Mouse (Mus musculus) c-Kit-positive CD71-positive TER-119-positive erythroid progenitor cells, embryonic 14.5 days (primary cell): ENCODE measurements around the gene Gm21762.
"Not testable (repeated sequence)": the region's sequence is repeated elsewhere in the genome, so short reads cannot be mapped to it uniquely, and the experiment has no call there.

Experiments used
- DNase-seq: peaks from one replicate; pipeline ENCODE4 v3.0.0-alpha.2; 2013; ENCODE audit warnings: low spot score

Gene Gm21762

DNA sequence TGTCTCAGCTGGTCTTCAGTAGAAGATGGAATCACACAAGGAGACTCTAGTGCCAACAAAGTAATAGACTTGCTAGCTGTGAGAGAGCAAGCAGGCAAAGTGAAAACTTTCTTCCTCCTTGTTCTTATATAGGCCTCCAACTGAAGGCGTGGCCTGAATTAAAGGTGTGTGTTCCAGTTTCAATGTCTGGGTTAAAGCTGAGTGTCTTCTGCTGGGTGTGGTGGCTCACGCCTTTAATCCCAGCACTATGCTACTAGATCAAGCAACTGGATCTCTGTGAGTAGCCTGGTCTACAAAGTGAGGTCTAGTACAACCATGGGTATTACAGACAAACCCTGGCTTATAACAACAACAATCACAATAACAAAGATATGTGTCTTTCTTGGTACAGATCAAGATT is at the start of gene Gm21762:
Gm21762 (minus strand) TSS at position 101 of the 400 bp plus-strand sequence.
- not testable (repeated sequence) for DNase-seq

DNA sequence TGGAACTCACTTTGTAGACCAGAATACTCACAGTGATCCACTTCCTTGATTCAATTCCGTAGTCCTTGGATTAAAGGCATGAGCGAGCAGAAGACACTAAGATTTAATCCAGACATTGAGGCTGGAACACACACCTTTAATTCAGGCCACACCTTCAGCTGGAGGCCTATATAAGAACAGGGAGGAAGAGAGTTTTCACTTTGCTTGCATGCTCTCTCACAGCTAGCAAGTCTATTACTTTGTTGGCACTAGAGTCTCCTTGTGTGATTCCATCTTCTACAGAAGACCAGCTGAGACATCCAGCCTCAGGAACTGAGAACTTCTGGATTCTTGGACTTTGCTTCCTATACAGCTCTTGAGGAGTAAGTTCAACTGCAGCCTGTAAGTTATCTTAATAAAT is 47.1 kb upstream of the Gm21762 start, which contains the start of gene AF067061:
AF067061 (plus strand) TSS at position 245 of the 400 bp plus-strand sequence.
- not testable (repeated sequence) for DNase-seq

DNA sequence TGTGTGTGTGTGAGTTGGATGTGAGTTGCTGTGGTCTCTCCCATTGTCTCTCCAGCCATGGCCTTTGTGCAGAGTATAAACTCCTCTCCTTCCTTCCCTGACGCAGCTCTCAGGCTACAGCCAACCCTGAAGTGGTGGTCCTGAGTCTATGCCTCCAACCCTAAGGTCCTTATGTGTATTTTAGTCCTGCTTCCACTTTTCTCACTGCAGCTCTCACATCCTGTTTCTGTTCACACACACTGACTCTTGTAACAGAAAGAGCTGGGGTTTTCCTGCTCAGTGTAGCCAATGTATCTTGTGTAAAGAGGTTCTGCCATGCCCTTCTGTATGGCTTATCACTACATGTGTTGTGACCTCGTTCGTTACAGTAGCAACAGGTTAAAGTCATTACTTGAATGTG is 44.0 kb upstream of the Gm21762 start:
- DNase-seq: not testable (repeated sequence)

DNA sequence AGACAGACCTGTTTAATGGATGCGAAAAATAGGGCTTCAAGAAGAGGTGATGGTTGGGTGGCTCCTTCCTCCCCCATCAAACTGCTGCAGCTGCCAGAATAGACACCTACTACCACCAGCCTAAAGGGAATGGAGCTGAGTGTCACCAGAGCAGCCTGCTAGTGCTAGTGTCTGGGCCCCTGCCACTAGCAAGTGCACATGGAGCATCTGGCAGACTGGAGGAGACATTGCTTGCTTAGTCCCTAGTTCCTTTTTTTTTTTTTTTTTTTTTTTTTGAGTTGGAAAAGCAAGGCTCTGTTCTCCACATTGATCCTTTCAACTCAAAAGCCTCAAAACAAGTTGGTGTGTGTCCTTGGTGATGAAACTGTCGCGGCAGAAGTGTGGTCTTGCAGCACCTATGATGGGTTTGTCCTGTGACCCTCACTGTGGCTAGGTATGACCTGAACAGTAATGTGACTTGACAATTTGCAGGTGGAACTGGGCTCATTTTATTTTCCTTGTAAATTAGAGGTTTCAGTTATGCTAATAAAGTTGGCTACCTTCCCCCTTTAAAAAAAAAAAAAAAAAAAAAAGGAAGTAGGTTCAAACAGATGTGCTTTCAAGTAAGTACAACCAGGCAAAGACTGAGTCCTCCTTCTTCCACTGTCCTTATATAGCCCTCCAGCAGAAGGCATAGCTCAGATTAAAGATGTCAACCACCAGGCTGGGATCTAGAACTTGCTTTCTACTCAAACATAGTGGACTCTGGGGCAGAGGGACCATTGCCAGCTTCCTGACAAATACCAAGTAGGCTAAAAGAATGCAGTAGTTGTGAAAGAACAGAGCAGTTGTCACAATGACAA is 43.3 kb upstream of the Gm21762 start:
- DNase-seq: not testable (repeated sequence)

DNA sequence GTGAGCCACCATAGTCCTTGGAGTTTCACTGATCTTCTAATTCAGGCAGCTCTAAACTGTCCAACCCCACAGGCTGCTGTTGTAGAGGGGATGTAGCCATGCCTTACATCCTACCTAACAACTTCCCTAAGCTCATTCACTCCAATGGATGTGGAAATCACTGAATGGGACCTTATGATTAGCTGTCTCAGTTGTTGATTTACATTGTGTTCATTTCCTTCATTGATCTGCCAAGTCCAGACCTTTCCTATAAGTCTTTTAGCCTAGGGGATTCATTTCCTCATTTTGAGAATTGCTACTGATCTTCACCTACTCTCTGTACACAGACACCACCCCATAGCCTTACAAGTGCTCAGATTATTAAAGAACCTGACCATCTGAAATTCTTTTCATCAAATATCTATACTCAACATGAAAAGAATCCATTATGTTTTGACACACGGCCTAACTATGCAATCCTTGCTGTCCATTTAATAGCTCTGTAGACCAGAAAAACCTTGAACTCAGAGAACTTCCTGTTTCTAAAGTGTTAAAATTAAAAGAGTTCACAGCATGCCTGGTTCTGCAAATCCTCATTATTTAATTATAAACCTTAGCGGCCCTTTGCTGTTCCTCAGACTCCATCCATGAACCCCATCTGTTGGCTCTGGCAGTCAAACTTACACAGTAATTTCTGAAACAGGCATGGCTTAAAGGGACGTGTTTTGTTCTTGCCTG is 35.6 kb upstream of the Gm21762 start:
- not testable (repeated sequence) for DNase-seq

DNA sequence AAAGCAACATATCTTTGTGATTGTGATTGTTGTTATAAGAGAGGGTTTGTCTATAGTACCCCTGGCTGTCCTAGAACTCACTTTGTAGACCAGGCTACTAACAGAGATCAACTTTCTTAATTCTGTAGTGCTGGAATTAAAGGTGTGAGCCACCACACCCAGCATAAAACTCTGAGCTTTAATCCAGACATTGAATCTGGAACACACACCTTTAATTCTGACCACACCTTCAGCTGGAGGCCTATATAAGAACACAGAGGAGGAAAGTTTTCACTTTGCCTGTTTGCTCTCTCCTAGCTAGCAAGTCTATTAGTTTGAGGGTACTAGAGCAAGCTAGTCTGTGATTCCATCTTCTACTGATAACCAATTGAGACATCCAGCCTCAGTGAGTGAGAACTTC is 23.1 kb upstream of the Gm21762 start, which contains the start of gene Gm21731:
Gm21731 (plus strand) TSS at position 301 of the 400 bp plus-strand sequence.
- DNase-seq: not testable (repeated sequence)

DNA sequence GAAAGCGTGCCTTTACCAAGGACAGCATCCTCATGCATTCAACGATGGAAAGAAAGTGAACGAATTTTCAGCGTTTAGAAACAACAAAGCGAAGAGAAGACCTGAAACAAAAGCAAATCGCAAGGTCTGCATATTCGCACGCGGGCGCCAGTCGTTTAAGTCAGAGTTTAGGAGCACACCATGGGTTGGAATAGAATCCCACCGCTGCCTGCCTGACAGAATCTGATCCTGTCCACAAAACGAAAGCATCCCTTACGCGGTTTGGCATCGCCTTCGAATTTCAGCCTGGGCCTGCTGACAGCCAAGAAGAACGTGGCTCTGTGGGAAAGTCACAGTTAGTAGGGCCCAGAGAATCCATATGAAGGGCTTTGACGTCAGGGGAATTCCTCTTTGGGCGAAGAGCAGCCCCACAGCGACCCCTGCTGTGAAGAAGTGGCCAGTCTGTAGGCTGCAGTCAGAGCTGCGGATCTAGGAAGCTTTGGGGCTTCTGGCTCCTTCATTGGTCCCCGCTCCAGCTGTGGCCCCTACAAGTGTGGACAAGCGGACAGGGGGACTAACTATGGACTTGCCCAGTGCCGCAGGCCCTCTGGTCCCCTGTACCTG is 16.8 kb upstream of the Gm21762 start:
- DNase-seq: not testable (repeated sequence)

DNA sequence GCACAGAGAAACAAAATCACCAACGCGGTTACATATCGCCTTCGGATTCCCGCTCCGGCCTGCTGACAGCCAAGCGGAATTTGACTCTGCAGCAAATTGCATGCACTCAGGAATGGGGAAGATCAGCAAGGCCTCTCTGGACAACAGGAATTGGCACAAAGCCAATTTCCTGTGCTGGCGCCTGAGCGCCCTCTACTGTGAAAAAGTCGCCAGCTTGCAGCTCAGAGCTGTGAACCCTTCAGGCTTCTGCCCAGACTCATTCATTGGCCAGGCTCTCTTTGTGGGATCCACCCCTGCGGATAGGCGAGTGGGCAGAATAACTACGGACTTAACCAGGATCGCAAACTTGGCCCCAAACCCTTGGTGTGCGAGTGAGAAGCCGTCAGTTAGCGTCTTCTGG is 16.1 kb upstream of the Gm21762 start:
- not testable (repeated sequence) for DNase-seq

DNA sequence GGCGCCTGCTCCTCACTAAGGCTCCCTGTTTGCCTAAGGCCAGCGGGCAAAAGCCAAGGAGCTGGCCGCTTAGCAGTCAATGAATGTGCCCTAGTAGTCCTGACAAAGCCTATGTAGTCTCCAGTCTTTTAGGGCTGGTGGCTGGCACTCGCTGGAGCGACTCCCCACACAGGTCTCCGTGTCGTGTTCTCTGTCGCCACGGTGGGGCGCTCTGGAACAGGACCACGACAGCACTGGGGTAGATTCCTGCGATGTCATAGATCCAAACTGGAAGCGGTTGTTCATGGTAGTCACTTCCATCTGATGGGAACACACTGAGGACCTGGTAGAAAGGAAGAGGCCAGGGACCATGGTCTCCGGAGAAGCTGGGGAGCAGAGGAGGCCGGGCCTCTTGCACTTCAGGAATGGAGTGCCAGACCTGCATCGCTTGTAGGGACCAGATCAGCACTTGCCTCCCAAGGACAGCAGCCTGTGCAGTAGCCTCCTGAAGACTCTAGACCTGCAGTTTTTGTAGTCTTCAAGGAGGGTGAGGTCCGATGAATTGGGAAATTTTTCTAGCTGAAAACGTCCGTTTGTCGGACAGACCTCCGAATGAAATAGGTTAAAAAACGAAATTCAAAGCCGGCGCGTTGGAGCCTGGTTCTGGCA is 7.4 kb upstream of the Gm21762 start:
- DNase-seq: not testable (repeated sequence)

DNA sequence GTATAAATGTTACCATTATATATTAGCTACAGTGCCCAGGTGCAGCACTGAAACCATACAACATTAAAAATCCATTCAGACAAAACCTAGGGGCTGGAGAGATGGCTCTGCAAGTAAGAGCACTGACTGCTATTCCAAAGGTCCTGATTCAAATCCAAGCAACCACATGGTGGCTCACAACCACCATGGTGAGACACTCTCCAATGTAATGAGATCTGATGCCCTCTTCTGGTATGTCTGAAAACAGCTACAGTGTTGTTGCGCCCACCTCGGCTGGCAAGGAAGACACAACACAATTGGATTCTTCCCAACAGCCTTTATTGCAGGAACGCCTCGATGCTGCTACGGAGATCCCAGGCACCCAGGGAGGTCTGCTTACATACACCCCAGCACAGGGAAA is 5.2 kb upstream of the Gm21762 start:
- not testable (repeated sequence) for DNase-seq

DNA sequence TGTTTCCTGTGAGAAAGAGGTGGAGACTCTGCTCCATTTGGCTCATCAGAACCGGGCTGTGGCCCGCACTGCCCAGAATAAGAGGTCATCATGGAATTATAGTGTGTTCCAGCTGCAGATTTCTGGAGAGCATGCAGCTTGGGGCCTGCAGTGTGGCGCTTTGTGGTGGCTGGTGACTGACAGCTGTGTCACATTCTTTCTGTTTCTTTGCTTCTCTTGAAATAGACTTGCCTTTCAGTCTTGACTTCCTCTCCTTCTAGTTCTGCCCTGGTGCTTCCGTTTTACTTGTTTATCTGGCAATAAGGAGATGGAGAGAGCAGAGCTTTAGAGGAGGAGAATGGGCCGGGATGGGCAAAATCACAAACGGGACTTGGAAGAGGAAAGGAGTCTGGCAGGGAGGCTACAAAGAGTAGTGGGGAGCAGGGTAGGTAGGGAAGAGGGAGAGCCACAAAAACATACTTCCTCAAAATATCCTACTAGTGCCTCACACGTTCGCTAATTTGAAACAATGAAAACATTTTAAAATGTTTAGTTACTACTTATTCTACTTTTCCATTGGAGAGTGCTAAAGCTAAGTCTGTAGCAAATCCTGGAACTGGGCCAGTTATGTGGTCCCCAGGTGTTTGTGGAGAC is 19.4 kb downstream of the Gm21762 start:
- not testable (repeated sequence) for DNase-seq

DNA sequence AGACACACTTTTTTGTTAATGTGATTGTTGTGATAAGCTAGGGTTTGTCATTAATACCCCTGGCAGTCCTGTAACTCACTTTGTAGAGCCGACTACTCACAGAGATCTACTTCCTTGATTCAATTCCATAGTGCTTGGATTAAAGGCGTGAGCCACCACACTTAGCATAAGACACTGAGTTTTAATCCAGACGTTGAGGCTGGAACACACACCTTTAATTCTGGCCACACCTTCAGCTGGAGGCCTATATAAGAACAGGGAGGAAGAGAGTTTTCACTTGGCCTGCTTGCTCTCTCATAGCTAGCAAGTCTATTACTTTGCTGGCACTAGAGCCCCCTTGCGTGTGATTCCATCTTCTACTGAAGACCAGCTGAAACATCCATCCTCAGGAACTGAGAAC is 43.6 kb downstream of the Gm21762 start, which contains the start of gene Gm21818:
Gm21818 (plus strand) TSS at position 301 of the 400 bp plus-strand sequence.
- not testable (repeated sequence) for DNase-seq

DNA sequence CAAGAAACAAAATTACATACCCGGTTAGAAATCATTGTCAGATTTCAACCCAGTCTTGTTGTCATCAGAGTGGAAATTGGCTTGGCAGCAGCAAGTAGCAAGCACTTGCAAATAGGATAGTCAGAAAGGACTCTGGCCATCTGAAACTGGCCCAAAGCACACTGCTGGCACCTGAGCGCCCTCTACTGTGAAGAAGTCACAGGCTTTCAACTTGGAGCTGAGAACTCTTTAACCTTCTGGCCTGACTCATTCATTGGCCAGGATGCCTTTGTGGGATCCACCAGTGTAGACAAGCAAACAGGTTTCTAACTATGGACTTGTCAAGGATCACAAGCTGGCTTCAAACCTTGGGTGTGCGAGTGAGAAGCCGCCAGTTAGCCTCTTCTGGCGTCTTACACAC is 47.4 kb downstream of the Gm21762 start:
- DNase-seq: not testable (repeated sequence)
